Mouse (Mus musculus) heart, embryonic 11.5 days (tissue): ENCODE measurements around the gene Pik3ca. TPM values are rescaled to one million over a fixed set of nuclear protein-coding genes. Genes with fewer than 3 reads are reported as not detected.

Source experiments
- ATAC-seq: fragments of 200-750 bp; cut with Nextera tagmentation; replicated peaks from 2 replicates; pipeline ENCODE4 v1.8.0; 2017; ENCODE audit warnings: moderate library complexity; ENCODE audit not compliant: insufficient number of reproducible peaks, low FRiP score, low TSS enrichment
- H3K27ac ChIP-seq: fragments of 300-500 bp; sonication (generic); 2 replicates; pipeline ENCODE4 v1.5.1; 2014; ENCODE audit warnings: mild to moderate bottlenecking, low read depth, low read length
- H3K27me3 ChIP-seq: fragments of 300-500 bp; sonication (generic); 2 replicates; pipeline ENCODE4 v1.6.1; 2014; ENCODE audit warnings: mild to moderate bottlenecking, low read length, mixed read lengths; ENCODE audit not compliant: control insufficient read depth, insufficient read depth
- H3K36me3 ChIP-seq: fragments of 300-500 bp; sonication (generic); 2 replicates; pipeline ENCODE4 v1.6.1; 2014; ENCODE audit warnings: mild to moderate bottlenecking, low read length, moderate library complexity, mixed read lengths; ENCODE audit not compliant: control insufficient read depth, insufficient read depth
- H3K4me1 ChIP-seq: fragments of 300-500 bp; sonication (generic); 2 replicates; pipeline ENCODE4 v1.6.1; 2014; ENCODE audit warnings: low read length; ENCODE audit not compliant: control insufficient read depth, insufficient read depth
- H3K4me2 ChIP-seq: fragments of 300-500 bp; sonication (generic); 2 replicates; pipeline ENCODE4 v1.6.1; 2014; ENCODE audit warnings: mild to moderate bottlenecking, moderate library complexity
- H3K4me3 ChIP-seq: fragments of 300-500 bp; sonication (generic); 2 replicates; pipeline ENCODE4 v1.5.1; 2014; ENCODE audit warnings: low read depth, low read length
- H3K9ac ChIP-seq: fragments of 300-500 bp; sonication (generic); 2 replicates; pipeline ENCODE4 v1.6.1; 2014; ENCODE audit warnings: mild to moderate bottlenecking, low read depth, low read length, moderate library complexity
- H3K9me3 ChIP-seq: fragments of 300-500 bp; sonication (generic); replicated peaks from 2 replicates; pipeline ENCODE4 v1.6.1; 2016; ENCODE audit warnings: low read length; ENCODE audit not compliant: control insufficient read depth
- WGBS: fragments of 180-500 bp; shearing (Covaris S2); extraction: QIAGEN DNeasy Blood & Tissue Kit; methylation state at CpG from one replicate; pipeline ENCODE4 v1.1.7; 2014; ENCODE audit not compliant: insufficient replicate concordance; 5-methylcytosine and 5-hydroxymethylcytosine counted together
- polyA plus RNA-seq: library from polyadenylated mRNA; unstranded; fragments of >200 nt; fragmentation: Nextera tagmentation; extraction: Ambion mirVana; gene quantifications from 2 replicates; pipeline ENCODE4 v1.2.1, GENCODE M21; 2014

The Pik3ca gene
- polyA plus RNA-seq, 1 experiment from 2014 or later: 12.0 TPM

GRCm38 (mm10) chr3:32406804-32407203 lies 9.3 kb downstream of the Pik3ca start:
- peaks cover 22% of the 10 kb centered on the region; the same call in 1 of the 2 replicates for H3K4me1 ChIP-seq

DNA sequence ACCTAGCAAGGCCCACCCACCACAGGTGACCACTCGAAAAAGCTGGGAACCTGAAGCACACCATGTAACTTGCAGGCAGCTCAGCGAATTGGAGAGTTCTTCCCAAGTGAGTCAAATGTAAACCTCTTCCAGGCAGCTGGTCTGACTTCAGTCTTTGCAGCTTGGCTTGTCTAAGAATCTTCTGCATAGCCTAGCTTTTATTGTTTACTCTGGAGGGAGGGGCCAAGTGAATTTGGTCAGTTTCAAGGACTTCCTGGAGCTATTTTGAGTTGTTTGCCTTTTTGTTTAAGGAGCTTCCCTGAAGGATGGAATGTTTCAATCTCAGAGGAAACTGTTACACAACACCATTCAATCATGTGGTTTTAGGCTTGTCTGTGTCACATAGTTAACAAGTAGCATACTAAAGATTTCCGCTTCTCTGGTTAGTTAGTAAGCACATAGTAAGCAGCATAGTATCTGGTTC lies 11.4 kb downstream of the Pik3ca start:
- no peak for ATAC-seq
- WGBS: 83% methylated on average over 3 of the region's 3 CpGs
- no peaks in the 10 kb centered on the region for H3K9me3 ChIP-seq
- no peak overlapping the region for H3K9ac ChIP-seq
- H3K4me3 ChIP-seq: no peak overlapping the region
- peaks cover 33% of the 10 kb centered on the region for H3K4me1 ChIP-seq
- no peak overlapping the region for H3K4me2 ChIP-seq
- H3K27me3 ChIP-seq: no peaks in the 10 kb centered on the region
- H3K27ac ChIP-seq: no peak overlapping the region
- no peaks in the 10 kb centered on the region for H3K36me3 ChIP-seq

More at GRCm38 (mm10) chr3:32406804-32407203, 9.3 kb downstream of the Pik3ca start:
- Histone ChIP-seq H3K4me2 (no peak overlapping the region), H3K9ac (no peak overlapping the region), H3K9me3 (no peaks in the 10 kb centered on the region), H3K36me3 (no peaks in the 10 kb centered on the region), H3K27ac (no peak overlapping the region), H3K4me3 (no peak overlapping the region), H3K27me3 (no peaks in the 10 kb centered on the region)
- 75% methylated on average over 6 of the region's 6 CpGs for WGBS
- ATAC-seq: no peak

GRCm38 (mm10) chr3:32412502-32413044 lies 15.1 kb downstream of the Pik3ca start:
- H3K4me2 ChIP-seq: no peak overlapping the region
- no peak overlapping the region for H3K4me3 ChIP-seq
- no peak overlapping the region for H3K9ac ChIP-seq
- no peak for ATAC-seq
- peaks cover 49% of the 10 kb centered on the region for H3K4me1 ChIP-seq
- H3K36me3 ChIP-seq: no peaks in the 10 kb centered on the region
- H3K9me3 ChIP-seq: no peaks in the 10 kb centered on the region
- 44% methylated on average over 7 of the region's 7 CpGs for WGBS
- no peaks in the 10 kb centered on the region for H3K27me3 ChIP-seq
- no peak overlapping the region for H3K27ac ChIP-seq

GRCm38 (mm10) chr3:32414381-32414780 lies 16.9 kb downstream of the Pik3ca start:
- no peak overlapping the region for H3K27ac ChIP-seq
- H3K4me2 ChIP-seq: no peak overlapping the region
- no peaks in the 10 kb centered on the region for H3K36me3 ChIP-seq
- H3K27me3 ChIP-seq: no peaks in the 10 kb centered on the region
- no peak overlapping the region for H3K9ac ChIP-seq
- H3K4me1 ChIP-seq: peaks cover 43% of the 10 kb centered on the region
- no peak for ATAC-seq
- no peak overlapping the region for H3K4me3 ChIP-seq
- 66% methylated on average over 4 of the region's 4 CpGs for whole genome bisulfite sequencing
- no peaks in the 10 kb centered on the region for H3K9me3 ChIP-seq

- Histone ChIP-seq H3K9me3 (no peaks in the 10 kb centered on the region), H3K4me3 (no peak overlapping the region), H3K27me3 (no peaks in the 10 kb centered on the region), H3K4me1 (peaks cover 49% of the 10 kb centered on the region), H3K9ac (no peak overlapping the region), H3K27ac (no peak overlapping the region), H3K36me3 (no peaks in the 10 kb centered on the region), H3K4me2 (no peak overlapping the region)
- 75% methylated on average over 3 of the region's 3 CpGs for WGBS
- no peak for ATAC-seq
These were observed 18.2 kb downstream of the Pik3ca start for GRCm38 (mm10) chr3:32415370-32416309.

GRCm38 (mm10) chr3:32417751-32418211 lies 20.3 kb downstream of the Pik3ca start:
- no peak for ATAC-seq

GRCm38 (mm10) chr3:32419866-32420265 lies 22.4 kb downstream of the Pik3ca start:
- ATAC-seq: no peak
- Histone ChIP-seq H3K27me3 (no peaks in the 10 kb centered on the region), H3K4me1 (peaks cover 35% of the 10 kb centered on the region), H3K4me3 (no peak overlapping the region), H3K36me3 (no peaks in the 10 kb centered on the region), H3K4me2 (no peak overlapping the region), H3K9ac (no peak overlapping the region), H3K27ac (no peak overlapping the region), H3K9me3 (no peaks in the 10 kb centered on the region)
- 52% methylated on average over 2 of the region's 2 CpGs for WGBS

More at GRCm38 (mm10) chr3:32417751-32418211, 20.3 kb downstream of the Pik3ca start:
- no peak overlapping the region for H3K9ac ChIP-seq
- H3K4me1 ChIP-seq: peaks cover 48% of the 10 kb centered on the region
- H3K36me3 ChIP-seq: no peaks in the 10 kb centered on the region
- no peak overlapping the region for H3K4me3 ChIP-seq
- H3K4me2 ChIP-seq: no peak overlapping the region
- no peaks in the 10 kb centered on the region for H3K27me3 ChIP-seq
- WGBS: 72% methylated on average over 5 of the region's 5 CpGs
- H3K27ac ChIP-seq: no peak overlapping the region
- no peaks in the 10 kb centered on the region for H3K9me3 ChIP-seq

- Histone ChIP-seq H3K4me2 (no peak overlapping the region), H3K4me3 (no peak overlapping the region), H3K9me3 (no peaks in the 10 kb centered on the region), H3K27me3 (no peaks in the 10 kb centered on the region), H3K27ac (peak overlapping the region; percentile 51; the same call in 1 of the 2 replicates), H3K9ac (no peak overlapping the region), H3K36me3 (no peaks in the 10 kb centered on the region), H3K4me1 (peaks cover 28% of the 10 kb centered on the region)
- WGBS: 68% methylated on average over 6 of the region's 6 CpGs
- no peak for ATAC-seq
These were observed 23.9 kb downstream of the Pik3ca start for GRCm38 (mm10) chr3:32421115-32422054.
